Mouse (Mus musculus): ENCODE measurements at regions not wholly inside any gene's neighbourhood (a gene's known extent, or its start where the extent isn't known, plus 50 kb on each side); places are given as distances from the start of the nearest gene placed in this dataset.
"Not testable (repeated sequence)": the region's sequence is repeated elsewhere in the genome, so short reads cannot be mapped to it uniquely, and the experiment has no call there.

- not testable (repeated sequence) for H3K27ac ChIP-seq (ENCODE audit: low read depth); H3K9ac ChIP-seq (ENCODE audit: low read length); H3K9me3 ChIP-seq (ENCODE audit: control insufficient read depth, low read length); ATAC-seq (replicated peaks; ENCODE audit: low FRiP score, low TSS enrichment, low read depth); H3K4me1 ChIP-seq (replicated peaks; ENCODE audit: control insufficient read depth, insufficient read depth, low read length); H3K4me2 ChIP-seq (ENCODE audit: low read length); DNase-seq (ENCODE audit: low spot score); H3K27me3 ChIP-seq (replicated peaks; ENCODE audit: control insufficient read depth, insufficient read depth, low read length); H3K4me3 ChIP-seq (ENCODE audit: low read depth, low read length); H3K36me3 ChIP-seq (ENCODE audit: control insufficient read depth, insufficient read depth, low read length)
These were observed 84.5 kb upstream of the Cpsf6 start for GRCm38 (mm10) chr10:117464331-117464730.

- no peak for ATAC-seq (replicated peaks; ENCODE audit: low FRiP score, low TSS enrichment, low read depth)
- Histone ChIP-seq H3K27me3 (replicated peaks; ENCODE audit: control insufficient read depth, insufficient read depth, low read length) (no peaks in the 10 kb centered on the region), H3K4me2 (ENCODE audit: low read length) (no peak overlapping the region), H3K27ac (ENCODE audit: low read depth) (no peak overlapping the region), H3K9me3 (ENCODE audit: control insufficient read depth, low read length) (no peaks in the 10 kb centered on the region), H3K36me3 (ENCODE audit: control insufficient read depth, insufficient read depth, low read length) (no peaks in the 10 kb centered on the region), H3K4me1 (replicated peaks; ENCODE audit: control insufficient read depth, insufficient read depth, low read length) (peaks cover 9% of the 10 kb centered on the region; the same call in 1 of the 2 replicates), H3K9ac (ENCODE audit: low read length) (no peak overlapping the region), H3K4me3 (ENCODE audit: low read depth, low read length) (no peak overlapping the region)
- no peak for DNase-seq (ENCODE audit: low spot score)
- 80% methylated on average over 8 of the region's 8 CpGs for WGBS
These were observed 83.8 kb upstream of the Cpsf6 start for GRCm38 (mm10) chr10:117463636-117464035.

GRCm38 (mm10) chr10:117462921-117463320 lies 83.1 kb upstream of the Cpsf6 start:
- peaks cover 9% of the 10 kb centered on the region; the same call in 1 of the 2 replicates for H3K4me1 ChIP-seq (replicated peaks; ENCODE audit: control insufficient read depth, insufficient read depth, low read length)
- H3K9me3 ChIP-seq (ENCODE audit: control insufficient read depth, low read length), result no peaks in the 10 kb centered on the region
- H3K4me2 ChIP-seq (ENCODE audit: low read length), result no peak overlapping the region
- H3K9ac ChIP-seq (ENCODE audit: low read length), result no peak overlapping the region
- 92% methylated on average over 4 of the region's 4 CpGs for WGBS
- no peaks in the 10 kb centered on the region for H3K27me3 ChIP-seq (replicated peaks; ENCODE audit: control insufficient read depth, insufficient read depth, low read length)
- no peak for DNase-seq (ENCODE audit: low spot score)
- H3K27ac ChIP-seq (ENCODE audit: low read depth), result no peak overlapping the region
- H3K36me3 ChIP-seq (ENCODE audit: control insufficient read depth, insufficient read depth, low read length), result no peaks in the 10 kb centered on the region
- ATAC-seq (replicated peaks; ENCODE audit: low FRiP score, low TSS enrichment, low read depth), result no peak
- no peak overlapping the region for H3K4me3 ChIP-seq (ENCODE audit: low read depth, low read length)

GRCm38 (mm10) chr10:117461791-117462516 lies 82.1 kb upstream of the Cpsf6 start:
- ATAC-seq (replicated peaks; ENCODE audit: low FRiP score, low TSS enrichment, low read depth) (no peak), DNase-seq (ENCODE audit: low spot score) (no peak)
- H3K9ac ChIP-seq (ENCODE audit: low read length), result no peak overlapping the region
- no peaks in the 10 kb centered on the region for H3K36me3 ChIP-seq (ENCODE audit: control insufficient read depth, insufficient read depth, low read length)
- H3K4me1 ChIP-seq (replicated peaks; ENCODE audit: control insufficient read depth, insufficient read depth, low read length), result peaks cover 10% of the 10 kb centered on the region; the same call in 1 of the 2 replicates
- no peak overlapping the region for H3K4me2 ChIP-seq (ENCODE audit: low read length)
- H3K4me3 ChIP-seq (ENCODE audit: low read depth, low read length), result no peak overlapping the region
- WGBS, result 37% methylated on average over 11 of the region's 11 CpGs
- H3K27ac ChIP-seq (ENCODE audit: low read depth), result no peak overlapping the region
- H3K9me3 ChIP-seq (ENCODE audit: control insufficient read depth, low read length), result no peaks in the 10 kb centered on the region
- H3K27me3 ChIP-seq (replicated peaks; ENCODE audit: control insufficient read depth, insufficient read depth, low read length), result no peaks in the 10 kb centered on the region

GRCm38 (mm10) chr10:117461261-117461660 lies 81.4 kb upstream of the Cpsf6 start:
- no peak overlapping the region for H3K4me3 ChIP-seq (ENCODE audit: low read depth, low read length)
- 79% methylated on average over 4 of the region's 4 CpGs for WGBS
- no peak for ATAC-seq (replicated peaks; ENCODE audit: low FRiP score, low TSS enrichment, low read depth)

GRCm38 (mm10) chr10:117460366-117460730 lies 80.5 kb upstream of the Cpsf6 start:
- no peak overlapping the region for H3K4me2 ChIP-seq (ENCODE audit: low read length)
- no peak overlapping the region for H3K9ac ChIP-seq (ENCODE audit: low read length)
- no peak overlapping the region for H3K4me3 ChIP-seq (ENCODE audit: low read depth, low read length)
- no peaks in the 10 kb centered on the region for H3K9me3 ChIP-seq (ENCODE audit: control insufficient read depth, low read length)
- ATAC-seq (replicated peaks; ENCODE audit: low FRiP score, low TSS enrichment, low read depth) (no peak), DNase-seq (ENCODE audit: low spot score) (no peak)
- H3K27ac ChIP-seq (ENCODE audit: low read depth), result no peak overlapping the region
- H3K27me3 ChIP-seq (replicated peaks; ENCODE audit: control insufficient read depth, insufficient read depth, low read length), result no peaks in the 10 kb centered on the region
- H3K4me1 ChIP-seq (replicated peaks; ENCODE audit: control insufficient read depth, insufficient read depth, low read length), result peaks cover 12% of the 10 kb centered on the region; the same call in 1 of the 2 replicates
- H3K36me3 ChIP-seq (ENCODE audit: control insufficient read depth, insufficient read depth, low read length), result no peaks in the 10 kb centered on the region
- whole genome bisulfite sequencing, result 89% methylated on average over 6 of the region's 6 CpGs

More at GRCm38 (mm10) chr10:117461261-117461660, 81.4 kb upstream of the Cpsf6 start:
- DNase-seq (ENCODE audit: low spot score), result no peak
- no peaks in the 10 kb centered on the region for H3K27me3 ChIP-seq (replicated peaks; ENCODE audit: control insufficient read depth, insufficient read depth, low read length)
- no peak overlapping the region for H3K27ac ChIP-seq (ENCODE audit: low read depth)
- no peaks in the 10 kb centered on the region for H3K9me3 ChIP-seq (ENCODE audit: control insufficient read depth, low read length)
- H3K36me3 ChIP-seq (ENCODE audit: control insufficient read depth, insufficient read depth, low read length), result no peaks in the 10 kb centered on the region
- peaks cover 12% of the 10 kb centered on the region; the same call in 1 of the 2 replicates for H3K4me1 ChIP-seq (replicated peaks; ENCODE audit: control insufficient read depth, insufficient read depth, low read length)
- H3K4me2 ChIP-seq (ENCODE audit: low read length), result no peak overlapping the region
- no peak overlapping the region for H3K9ac ChIP-seq (ENCODE audit: low read length)

GRCm38 (mm10) chr10:117459651-117460365 lies 80.0 kb upstream of the Cpsf6 start:
- ATAC-seq (replicated peaks; ENCODE audit: low FRiP score, low TSS enrichment, low read depth), result no peak

GRCm38 (mm10) chr10:117459041-117459475 lies 79.2 kb upstream of the Cpsf6 start:
- DNase-seq (ENCODE audit: low spot score) (no peak), ATAC-seq (replicated peaks; ENCODE audit: low FRiP score, low TSS enrichment, low read depth) (no peak)
- H3K4me3 ChIP-seq (ENCODE audit: low read depth, low read length), result no peak overlapping the region
- H3K9ac ChIP-seq (ENCODE audit: low read length), result no peak overlapping the region
- no peaks in the 10 kb centered on the region for H3K9me3 ChIP-seq (ENCODE audit: control insufficient read depth, low read length)
- H3K27me3 ChIP-seq (replicated peaks; ENCODE audit: control insufficient read depth, insufficient read depth, low read length), result no peaks in the 10 kb centered on the region
- 79% methylated on average over 2 of the region's 2 CpGs for WGBS
- no peaks in the 10 kb centered on the region for H3K36me3 ChIP-seq (ENCODE audit: control insufficient read depth, insufficient read depth, low read length)
- peaks cover 12% of the 10 kb centered on the region; the same call in 1 of the 2 replicates for H3K4me1 ChIP-seq (replicated peaks; ENCODE audit: control insufficient read depth, insufficient read depth, low read length)
- H3K27ac ChIP-seq (ENCODE audit: low read depth), result no peak overlapping the region
- H3K4me2 ChIP-seq (ENCODE audit: low read length), result no peak overlapping the region

More at GRCm38 (mm10) chr10:117459651-117460365, 80.0 kb upstream of the Cpsf6 start:
- WGBS, result 89% methylated on average over 10 of the region's 10 CpGs
- Histone ChIP-seq H3K27ac (ENCODE audit: low read depth) (no peak overlapping the region), H3K36me3 (ENCODE audit: control insufficient read depth, insufficient read depth, low read length) (no peaks in the 10 kb centered on the region), H3K27me3 (replicated peaks; ENCODE audit: control insufficient read depth, insufficient read depth, low read length) (no peaks in the 10 kb centered on the region), H3K9ac (ENCODE audit: low read length) (no peak overlapping the region), H3K4me2 (ENCODE audit: low read length) (no peak overlapping the region), H3K4me1 (replicated peaks; ENCODE audit: control insufficient read depth, insufficient read depth, low read length) (peaks cover 12% of the 10 kb centered on the region; the same call in 1 of the 2 replicates), H3K9me3 (ENCODE audit: control insufficient read depth, low read length) (no peaks in the 10 kb centered on the region), H3K4me3 (ENCODE audit: low read depth, low read length) (no peak overlapping the region)
- no peak for DNase-seq (ENCODE audit: low spot score)

Data from intestine, embryonic 14.5 days (tissue).